Mouse (Mus musculus): ENCODE data around the gene Creg1.

The Creg1 gene

DNA sequence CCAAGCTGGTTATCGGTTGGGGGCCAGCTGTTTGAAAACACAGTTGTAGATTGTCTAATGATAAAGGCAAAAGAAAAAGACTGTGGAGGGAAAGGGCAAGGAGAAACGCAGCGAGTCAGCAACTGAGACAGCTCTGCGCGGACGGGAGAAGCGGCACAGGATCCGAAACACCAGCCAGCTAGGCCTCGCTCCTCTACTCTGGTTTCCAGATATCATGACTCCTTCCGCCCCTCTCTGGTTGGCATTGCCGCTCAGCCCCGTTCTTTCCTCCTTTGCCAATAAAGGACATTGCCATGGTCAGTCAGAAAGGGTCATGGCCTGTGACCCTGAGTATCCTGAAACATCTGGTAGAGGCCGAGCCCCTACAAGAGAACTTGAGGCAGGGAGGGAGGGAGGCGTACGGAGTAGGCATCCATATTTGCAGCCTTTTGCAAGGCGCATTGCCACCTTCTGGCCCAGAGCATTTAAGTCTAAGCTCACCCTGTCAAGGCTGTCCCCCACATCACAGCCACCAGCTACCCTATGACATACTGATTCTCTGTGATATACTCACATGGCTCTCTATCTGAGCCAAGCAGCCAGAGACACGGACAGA lies 25.6 kb downstream of the Creg1 start:
- DNase-seq, result no peak

DNA sequence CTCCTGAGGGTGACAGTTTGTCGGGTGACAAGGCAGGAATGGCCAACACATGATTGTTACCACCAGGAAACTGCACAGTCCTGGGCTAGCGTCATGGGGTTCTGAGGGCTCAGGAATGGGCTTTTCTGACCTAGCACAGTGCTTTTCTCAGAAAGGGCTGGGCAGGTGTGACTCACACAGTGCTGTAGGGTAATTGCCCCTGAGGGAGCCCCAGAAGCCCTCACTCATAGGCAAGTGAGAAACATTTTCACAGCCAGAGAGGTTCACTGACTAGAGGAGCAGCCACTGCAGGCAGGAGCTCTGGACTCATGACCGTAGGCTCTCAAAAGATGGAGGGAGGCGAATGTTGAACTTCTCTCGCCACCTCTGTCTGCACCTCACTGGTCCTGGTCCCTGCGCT lies 26.4 kb downstream of the Creg1 start:
- DNase-seq, result no peak

DNA sequence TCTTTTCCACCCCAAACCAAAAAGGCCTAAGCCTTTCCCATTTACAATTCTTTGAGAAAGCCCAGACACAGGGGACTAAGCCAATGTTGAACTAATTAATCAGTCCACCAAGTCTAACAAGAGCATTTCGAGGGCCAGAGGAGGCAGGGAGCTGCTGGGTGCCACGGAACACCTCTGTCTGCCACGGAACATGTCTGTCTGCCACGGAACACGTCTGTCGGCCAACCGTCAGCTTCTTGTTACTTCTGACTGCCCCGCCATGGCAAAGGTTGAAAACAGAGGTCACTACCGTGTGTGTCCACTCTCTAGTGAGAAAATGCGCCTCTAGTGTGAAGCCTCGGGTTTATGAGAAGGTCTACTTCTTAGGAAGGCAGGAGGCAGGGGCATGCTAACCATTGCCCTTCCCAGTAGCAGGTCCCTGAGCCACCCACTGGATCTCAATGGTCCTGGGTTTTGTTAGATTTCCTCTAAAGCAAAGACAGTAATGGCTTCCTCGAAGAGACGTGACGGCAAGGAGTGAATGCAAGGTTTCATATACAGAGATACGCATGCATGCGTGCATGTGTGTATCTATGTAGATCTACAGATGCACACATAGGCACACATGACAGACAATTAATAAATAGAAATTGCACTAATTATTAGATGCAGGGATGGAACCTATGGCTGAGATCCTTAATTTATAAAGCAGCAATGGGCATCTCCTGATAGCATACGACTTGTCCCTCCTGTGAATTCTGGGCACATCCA lies 27.1 kb downstream of the Creg1 start:
- DNase-seq, result no peak

DNA sequence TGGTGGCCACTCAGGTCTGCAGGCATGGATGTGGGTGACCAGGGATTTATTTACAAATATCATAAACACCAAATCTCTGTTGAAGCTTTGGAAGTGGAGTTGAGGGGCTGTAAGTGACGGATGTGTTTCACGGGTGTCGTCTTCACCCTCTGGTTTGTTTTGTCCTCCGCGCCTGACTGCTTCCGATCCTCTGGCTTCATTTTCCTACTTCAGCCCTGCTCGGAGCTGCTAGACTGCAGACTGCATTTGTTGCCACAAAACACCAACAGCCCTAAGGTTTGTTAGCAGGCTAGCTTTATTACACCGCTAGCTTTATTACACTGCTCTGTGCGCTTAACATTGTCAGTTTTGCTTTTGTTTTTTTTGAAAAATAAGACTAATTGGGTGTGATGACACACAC lies 27.9 kb downstream of the Creg1 start:
- DNase-seq, result no peak

DNA sequence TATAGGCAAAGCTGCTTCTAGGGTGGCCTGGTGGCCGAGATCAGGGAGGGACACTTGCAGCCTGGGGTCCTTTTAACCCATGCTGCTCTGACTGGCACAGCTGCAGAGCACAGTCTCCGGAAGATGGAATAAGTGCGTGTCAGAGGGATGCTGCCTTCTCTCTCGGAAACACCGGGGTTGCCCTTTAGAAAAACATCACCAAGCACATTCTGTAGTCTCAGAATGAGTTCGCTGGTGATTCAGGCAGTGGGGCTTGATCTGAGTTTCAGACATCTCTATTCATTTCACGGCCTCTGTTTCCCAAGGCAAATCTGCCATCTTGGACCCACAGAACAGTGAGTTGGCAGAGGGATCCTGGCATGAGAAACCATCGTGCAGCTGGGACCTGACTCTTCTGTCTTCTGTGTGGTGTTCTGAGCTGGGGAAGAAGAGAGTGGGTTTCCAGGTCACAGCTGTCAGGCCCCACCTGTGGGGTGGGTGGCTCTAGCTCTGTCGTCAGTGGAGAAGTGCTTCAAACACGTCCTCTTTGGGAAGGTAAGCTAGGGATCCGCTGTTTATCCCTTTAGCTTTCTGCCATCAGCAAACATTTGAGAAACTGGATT lies 38.3 kb downstream of the Creg1 start:
- DNase-seq, result no peak

DNA sequence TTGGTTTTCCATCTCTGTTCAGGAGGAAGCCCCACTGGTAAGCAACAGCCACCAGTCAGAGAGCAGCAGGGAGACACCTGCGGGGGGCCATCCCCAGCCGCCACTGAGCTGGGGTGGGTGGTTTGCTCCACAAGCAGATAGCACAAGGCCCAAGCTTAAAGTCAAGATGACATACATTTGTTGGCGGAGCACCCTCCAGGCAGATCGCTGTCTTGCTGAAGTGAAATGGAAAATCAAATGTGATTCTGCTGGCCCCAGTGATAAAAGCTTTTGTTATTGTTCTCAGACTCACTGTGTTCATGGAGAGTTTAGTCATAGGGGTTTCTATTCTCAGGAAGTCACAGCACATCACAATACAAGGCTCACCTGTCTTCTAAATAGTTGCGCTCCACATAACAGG lies 39.6 kb downstream of the Creg1 start:
- DNase-seq, result no peak

DNA sequence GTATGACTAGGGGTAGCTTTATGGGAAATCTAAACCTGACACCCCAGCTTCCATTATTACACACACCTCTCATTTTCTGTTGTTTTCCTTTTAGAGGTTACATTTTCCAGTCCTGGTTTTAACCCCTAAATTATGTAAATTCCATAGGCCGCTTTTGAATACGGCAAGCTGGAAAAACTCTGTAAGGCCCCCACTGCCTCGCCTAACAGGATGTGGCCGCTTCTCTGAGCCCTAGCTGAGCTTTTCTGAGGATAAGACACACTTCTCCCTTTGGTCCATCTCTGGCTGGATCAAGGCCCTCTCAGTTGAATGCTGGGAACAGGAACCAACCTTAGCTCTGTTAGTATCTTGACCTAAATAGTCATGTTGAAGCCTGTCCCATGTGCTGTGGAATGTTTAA lies 40.6 kb downstream of the Creg1 start:
- no peak for DNase-seq

DNA sequence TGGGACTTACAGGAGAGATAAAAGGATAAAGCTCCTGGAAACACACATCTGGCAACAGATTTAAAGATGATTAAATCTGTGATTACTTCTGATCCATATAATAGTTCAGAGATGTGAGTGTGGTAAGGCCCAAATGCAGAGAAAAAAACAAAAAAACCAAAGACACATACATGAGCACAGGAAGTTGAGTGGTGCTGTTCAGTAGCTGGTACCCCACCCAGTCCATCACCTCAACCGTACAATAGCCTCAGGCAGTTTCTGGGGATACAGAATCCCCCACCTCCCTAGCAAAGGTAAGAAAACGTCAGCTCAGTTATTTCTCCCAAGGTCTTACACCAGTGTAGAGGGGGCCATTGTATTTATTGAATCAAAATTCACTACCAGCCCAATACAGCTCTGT lies 47.1 kb downstream of the Creg1 start:
- DNase-seq, result no peak

DNA sequence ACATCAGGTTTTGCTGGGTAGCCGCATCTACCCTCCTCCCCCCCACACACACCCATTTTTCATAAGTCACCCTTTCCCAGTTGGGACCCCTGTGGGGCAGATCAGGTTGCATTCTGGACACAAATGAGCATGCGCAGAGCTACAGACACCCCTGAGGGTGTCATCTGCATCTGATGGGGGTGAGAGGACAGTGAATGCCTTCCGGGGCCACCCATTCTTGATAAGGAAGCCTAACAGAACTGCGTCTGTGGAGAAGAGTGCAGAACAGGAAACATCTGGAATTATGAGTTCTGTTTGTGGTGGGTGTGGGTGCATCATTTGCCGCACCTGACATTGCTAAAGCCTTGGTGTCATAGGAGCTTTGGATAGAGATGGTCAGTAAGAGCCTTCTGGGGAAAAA lies 47.6 kb downstream of the Creg1 start:
- no peak for DNase-seq

DNA sequence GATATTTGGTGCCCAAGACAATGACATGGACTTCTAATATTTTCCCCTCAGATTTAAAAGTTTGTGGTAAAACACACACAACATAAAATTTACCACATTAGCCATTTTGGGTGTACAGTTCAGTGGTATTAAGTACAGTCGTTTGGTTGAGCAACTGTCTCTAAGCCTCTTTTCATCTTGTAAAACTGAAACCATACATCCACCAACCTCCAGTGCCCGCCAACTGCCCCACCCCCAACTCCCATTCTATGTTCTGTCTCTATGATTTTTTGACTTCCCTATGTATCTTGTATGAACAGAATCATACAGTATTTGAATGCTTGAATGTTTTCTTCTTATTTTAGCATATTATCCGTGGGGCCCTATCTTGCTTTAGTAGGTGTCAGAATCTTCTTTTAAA lies 49.2 kb downstream of the Creg1 start:
- DNase-seq, result no peak

DNA sequence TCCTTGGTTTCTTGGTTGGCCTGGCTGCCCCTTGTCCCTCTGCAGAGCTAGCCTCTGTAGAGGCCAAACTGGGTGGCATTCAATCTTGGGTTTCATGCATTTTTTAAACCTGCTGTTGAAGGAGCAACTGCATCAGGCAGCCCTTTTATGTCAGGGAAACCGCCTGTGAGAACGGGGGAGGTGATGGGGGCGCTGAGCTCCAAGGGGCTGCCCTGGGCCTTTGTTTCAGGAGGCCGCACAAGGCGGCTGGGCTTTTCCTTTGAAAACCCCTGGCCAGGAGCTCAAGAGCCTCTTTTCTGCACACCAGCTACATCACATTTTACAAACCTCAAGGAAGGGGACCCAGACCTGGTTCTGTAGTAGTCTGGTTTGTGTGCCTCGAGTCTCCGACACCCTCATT lies 50.6 kb downstream of the Creg1 start:
- no peak for DNase-seq

DNA sequence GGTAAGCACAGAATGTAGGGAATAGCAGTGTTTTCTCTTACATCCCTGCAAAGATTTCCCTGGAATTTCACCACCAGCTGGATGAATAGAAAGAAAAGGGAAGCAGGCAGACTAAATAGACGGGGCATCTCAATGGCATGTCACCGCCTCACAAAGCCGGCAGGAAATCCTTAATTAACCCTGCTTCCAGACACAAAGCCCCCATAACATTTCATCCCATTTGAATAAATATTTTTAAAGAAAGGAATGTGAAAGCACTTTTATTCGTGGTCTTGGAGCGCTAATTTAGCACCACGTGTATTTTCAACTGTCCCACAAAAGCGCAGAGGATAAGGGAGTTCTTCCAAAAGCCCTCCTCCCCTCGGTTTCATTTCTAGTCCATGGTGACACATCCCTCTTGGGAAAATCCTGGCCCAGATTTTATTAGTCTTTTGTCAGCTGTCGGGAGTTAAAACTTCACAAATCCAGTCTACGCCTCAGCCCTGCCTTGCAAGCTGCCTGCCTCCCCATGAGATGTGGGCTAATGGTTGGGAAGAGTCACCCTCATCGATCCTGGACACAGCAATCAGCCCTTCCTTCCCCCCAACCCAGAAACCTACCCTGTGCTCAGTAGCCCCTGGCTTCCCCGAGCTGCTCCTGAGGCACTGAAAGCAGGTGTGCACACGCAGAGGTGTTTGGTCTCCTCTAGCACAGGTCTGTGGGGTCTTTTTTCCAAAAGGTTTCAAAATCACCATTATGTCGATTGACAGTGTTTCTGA lies 51.2 kb downstream of the Creg1 start:
- DNase-seq, result no peak

DNA sequence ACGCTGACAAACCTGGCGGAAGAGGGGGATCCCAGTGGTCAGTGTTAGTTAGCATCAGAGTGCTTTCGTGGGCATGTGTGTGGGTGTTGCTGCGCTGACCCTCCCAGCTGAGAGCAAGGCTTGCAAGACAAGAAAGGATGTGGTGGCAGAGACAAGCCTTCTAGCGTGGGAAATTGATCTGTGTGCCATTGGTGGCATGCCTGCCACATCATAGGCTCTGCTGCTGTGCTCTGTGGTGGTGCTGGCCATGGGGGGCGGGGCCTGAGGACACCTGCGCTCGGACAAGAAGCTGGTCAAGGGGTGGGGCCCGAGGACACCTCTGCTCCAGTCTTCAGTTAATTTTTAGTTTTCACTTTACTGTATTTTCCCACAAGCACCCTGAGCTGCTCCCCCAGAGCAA lies 52.8 kb downstream of the Creg1 start:
- no peak for DNase-seq

DNA sequence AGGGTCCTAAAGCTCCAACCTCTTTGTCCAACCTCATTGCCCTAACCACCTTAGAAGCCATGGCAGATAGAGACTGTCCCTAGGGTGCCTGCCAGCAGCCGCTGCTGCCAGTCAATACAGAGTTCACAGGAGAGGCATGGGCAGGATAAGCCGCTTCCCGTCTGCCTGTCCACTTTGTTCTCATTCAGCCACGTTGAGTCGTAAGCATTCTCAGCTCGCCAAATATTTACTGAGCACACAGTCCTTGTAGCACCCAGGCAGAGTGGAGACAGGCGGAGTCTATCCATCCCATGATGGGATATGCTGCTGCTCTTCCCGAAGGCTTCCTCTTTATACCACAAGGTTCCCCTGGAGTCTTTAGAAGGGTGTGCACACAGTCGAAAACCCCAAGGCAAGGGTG lies 53.7 kb downstream of the Creg1 start:
- no peak for DNase-seq

DNA sequence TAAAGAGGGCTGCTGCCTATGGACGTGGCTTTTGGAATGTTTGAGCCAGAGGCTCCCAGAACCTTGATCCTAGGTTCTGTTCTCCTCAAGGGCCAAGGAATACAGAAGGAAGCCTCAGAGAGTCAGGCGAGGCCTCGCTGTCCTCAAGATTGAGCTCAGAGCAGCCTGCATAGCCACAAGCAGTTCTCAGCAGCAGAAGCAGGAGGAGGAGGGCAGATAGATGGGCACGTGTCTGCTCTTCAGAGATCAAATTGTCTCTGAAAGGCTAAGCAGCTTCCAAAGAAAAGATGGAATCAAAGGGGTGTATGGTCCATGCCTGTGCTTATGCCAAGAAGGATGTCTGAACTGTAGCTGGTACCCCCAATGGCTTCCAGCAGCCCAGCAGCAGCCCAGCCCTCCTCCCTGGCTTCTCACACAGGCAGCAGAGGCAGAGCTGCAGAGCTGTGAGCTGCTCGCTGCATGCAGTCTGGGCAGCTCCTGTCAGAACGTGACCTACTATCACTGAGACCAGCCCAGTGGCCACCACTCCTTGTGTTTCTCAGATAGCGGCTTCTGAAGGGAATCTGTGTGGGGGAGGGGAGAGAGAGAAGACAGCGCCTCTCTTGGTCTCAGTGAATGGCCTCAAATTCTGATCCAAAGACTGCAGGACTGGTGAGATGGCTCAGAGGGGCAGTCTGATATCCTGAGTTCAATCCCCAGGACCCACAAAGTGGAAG lies 54.8 kb downstream of the Creg1 start:
- no peak for DNase-seq

DNA sequence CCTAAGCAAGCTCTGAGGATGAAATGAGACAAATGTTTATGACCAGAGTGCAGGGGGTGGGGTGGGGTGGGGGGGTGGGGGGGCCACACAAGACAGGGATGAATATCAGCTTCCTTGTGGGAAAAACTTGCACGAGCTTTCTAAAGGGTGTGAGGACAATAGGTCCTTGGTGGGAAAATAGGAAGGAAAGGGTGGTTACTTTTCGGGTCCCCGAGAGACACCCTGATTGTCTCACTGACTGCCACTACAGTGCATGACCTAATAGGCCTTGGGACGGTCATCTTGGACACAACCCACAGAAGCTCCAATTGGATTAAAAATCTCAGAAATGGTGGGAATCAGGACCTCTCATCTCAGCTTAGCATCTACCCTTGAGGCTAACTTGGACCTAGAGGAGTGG lies 55.6 kb downstream of the Creg1 start:
- DNase-seq, result no peak

DNA sequence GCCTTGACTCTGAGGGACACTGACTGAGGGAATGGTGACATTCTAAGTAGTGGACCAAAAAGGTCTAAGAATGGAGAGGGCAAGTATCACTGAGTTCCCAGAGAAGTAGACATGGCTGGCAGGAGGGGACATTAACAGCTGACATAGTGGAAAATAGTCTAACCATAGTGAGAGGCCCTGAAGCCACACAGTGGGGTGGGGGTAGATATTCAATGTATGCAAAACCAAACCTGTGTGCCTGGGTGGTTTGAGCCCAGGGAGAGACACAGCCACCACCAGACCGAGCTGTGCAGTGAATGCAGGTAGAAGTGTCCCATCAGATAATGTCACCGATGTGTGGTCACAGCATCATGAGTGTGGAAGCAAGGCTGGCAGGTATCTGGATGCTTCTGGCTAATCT lies 58.5 kb downstream of the Creg1 start:
- no peak for DNase-seq

Measured in lung, postnatal 4 days (tissue).